Mouse (Mus musculus): Measurements from ENCODE around the gene Btn2a2. TPM values are rescaled to one million over a fixed set of nuclear protein-coding genes. Genes with fewer than 3 reads are reported as not detected.

The Btn2a2 gene
- polyA plus RNA-seq, 1 experiment from 2014 or later, result 0.32 TPM

DNA sequence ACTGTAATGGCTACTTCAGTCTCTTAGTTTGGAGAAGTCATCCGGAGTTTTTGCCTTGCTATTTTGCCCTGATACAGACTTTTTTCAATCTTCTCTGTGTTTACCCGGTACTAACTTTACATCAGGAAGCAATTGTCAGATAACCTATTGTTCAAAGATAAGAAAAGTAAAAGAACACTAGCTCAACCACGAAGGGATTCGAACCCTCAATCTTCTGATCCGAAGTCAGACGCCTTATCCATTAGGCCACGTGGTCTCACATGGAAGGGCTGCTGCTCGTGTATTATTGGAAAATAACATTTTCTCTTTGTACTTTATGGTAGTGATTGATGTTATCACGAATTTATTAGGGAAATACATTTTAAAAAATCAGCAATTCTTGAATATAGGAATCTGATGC, 15.1 kb upstream of the Btn2a2 start:
- H3K4me1 ChIP-seq (replicated peaks; ENCODE audit: control insufficient read depth, insufficient read depth, low read length), result peaks cover 45% of the 10 kb centered on the region
- H3K4me3 ChIP-seq (ENCODE audit: low read depth, low read length), result peak overlapping the region; percentile 8; the same call in 1 of the 2 replicates
- no peak for ATAC-seq (replicated peaks; ENCODE audit: low FRiP score)
- H3K27ac ChIP-seq (ENCODE audit: low read depth, low read length), result no peak overlapping the region
- 1% methylated on average over 9 of the region's 9 CpGs for WGBS
- DNase-seq (ENCODE audit: low spot score), result peak; percentile 71
- no peaks in the 10 kb centered on the region for H3K36me3 ChIP-seq (ENCODE audit: control insufficient read depth, insufficient read depth, low read length)
- no peaks in the 10 kb centered on the region for H3K27me3 ChIP-seq (replicated peaks; ENCODE audit: control insufficient read depth, insufficient read depth, low read length)
- H3K9me3 ChIP-seq (ENCODE audit: control insufficient read depth, low read length), result no peaks in the 10 kb centered on the region
- H3K9ac ChIP-seq (ENCODE audit: low read depth, low read length), result no peak overlapping the region
- peak overlapping the region; percentile 57 for H3K4me2 ChIP-seq

GRCm38 (mm10) chr13:23502916-23503315, 14.3 kb upstream of the Btn2a2 start:
- no peak overlapping the region for H3K27ac ChIP-seq (ENCODE audit: low read depth, low read length)
- H3K36me3 ChIP-seq (ENCODE audit: control insufficient read depth, insufficient read depth, low read length), result no peaks in the 10 kb centered on the region
- no peak overlapping the region for H3K4me3 ChIP-seq (ENCODE audit: low read depth, low read length)
- ATAC-seq (replicated peaks; ENCODE audit: low FRiP score) (no peak), DNase-seq (ENCODE audit: low spot score) (no peak)
- H3K9me3 ChIP-seq (ENCODE audit: control insufficient read depth, low read length), result no peaks in the 10 kb centered on the region
- 57% methylated on average over 4 of the region's 4 CpGs for WGBS
- H3K27me3 ChIP-seq (replicated peaks; ENCODE audit: control insufficient read depth, insufficient read depth, low read length), result no peaks in the 10 kb centered on the region
- no peak overlapping the region for H3K9ac ChIP-seq (ENCODE audit: low read depth, low read length)
- no peak overlapping the region for H3K4me2 ChIP-seq
- peaks cover 48% of the 10 kb centered on the region for H3K4me1 ChIP-seq (replicated peaks; ENCODE audit: control insufficient read depth, insufficient read depth, low read length)

GRCm38 (mm10) chr13:23502031-23502567, 13.4 kb upstream of the Btn2a2 start:
- no peak for ATAC-seq (replicated peaks; ENCODE audit: low FRiP score)
- no peak for DNase-seq (ENCODE audit: low spot score)
- Histone ChIP-seq H3K27me3 (replicated peaks; ENCODE audit: control insufficient read depth, insufficient read depth, low read length) (no peaks in the 10 kb centered on the region), H3K9ac (ENCODE audit: low read depth, low read length) (peak overlapping the region; percentile 56), H3K4me1 (replicated peaks; ENCODE audit: control insufficient read depth, insufficient read depth, low read length) (peaks cover 48% of the 10 kb centered on the region), H3K9me3 (ENCODE audit: control insufficient read depth, low read length) (no peaks in the 10 kb centered on the region), H3K4me2 (peak overlapping the region; percentile 87), H3K27ac (ENCODE audit: low read depth, low read length) (no peak overlapping the region), H3K4me3 (ENCODE audit: low read depth, low read length) (peak overlapping the region; percentile 47), H3K36me3 (ENCODE audit: control insufficient read depth, insufficient read depth, low read length) (no peaks in the 10 kb centered on the region)
- 28% methylated on average over 9 of the region's 9 CpGs for WGBS

- H3K9me3 ChIP-seq (ENCODE audit: control insufficient read depth, low read length), result no peaks in the 10 kb centered on the region
- no peak overlapping the region; the same call in 1 of the 2 replicates for H3K27ac ChIP-seq (ENCODE audit: low read depth, low read length)
- peak overlapping the region; percentile 47 for H3K4me3 ChIP-seq (ENCODE audit: low read depth, low read length)
- DNase-seq (ENCODE audit: low spot score) (no peak), ATAC-seq (replicated peaks; ENCODE audit: low FRiP score) (no peak)
- peak overlapping the region; percentile 56 for H3K9ac ChIP-seq (ENCODE audit: low read depth, low read length)
- WGBS, result 18% methylated on average over 5 of the region's 5 CpGs
- peaks cover 45% of the 10 kb centered on the region for H3K4me1 ChIP-seq (replicated peaks; ENCODE audit: control insufficient read depth, insufficient read depth, low read length)
- no peaks in the 10 kb centered on the region for H3K27me3 ChIP-seq (replicated peaks; ENCODE audit: control insufficient read depth, insufficient read depth, low read length)
- no peaks in the 10 kb centered on the region for H3K36me3 ChIP-seq (ENCODE audit: control insufficient read depth, insufficient read depth, low read length)
- peak overlapping the region; percentile 87 for H3K4me2 ChIP-seq
Observed at GRCm38 (mm10) chr13:23501511-23501910, 12.9 kb upstream of the Btn2a2 start.

GRCm38 (mm10) chr13:23500424-23501200, 12.0 kb upstream of the Btn2a2 start:
- ATAC-seq (replicated peaks; ENCODE audit: low FRiP score) (peak; percentile 82), DNase-seq (ENCODE audit: low spot score) (peak; percentile 84)
- H3K27me3 ChIP-seq (replicated peaks; ENCODE audit: control insufficient read depth, insufficient read depth, low read length), result no peaks in the 10 kb centered on the region
- H3K9me3 ChIP-seq (ENCODE audit: control insufficient read depth, low read length), result no peaks in the 10 kb centered on the region
- under 1% methylated on average over 17 of the region's 17 CpGs for WGBS
- peak overlapping the region; percentile 87 for H3K4me2 ChIP-seq
- H3K36me3 ChIP-seq (ENCODE audit: control insufficient read depth, insufficient read depth, low read length), result no peaks in the 10 kb centered on the region
- H3K4me3 ChIP-seq (ENCODE audit: low read depth, low read length), result peak overlapping the region; percentile 50
- peaks cover 43% of the 10 kb centered on the region for H3K4me1 ChIP-seq (replicated peaks; ENCODE audit: control insufficient read depth, insufficient read depth, low read length)
- H3K9ac ChIP-seq (ENCODE audit: low read depth, low read length), result no peak overlapping the region
- no peak overlapping the region for H3K27ac ChIP-seq (ENCODE audit: low read depth, low read length)

- H3K4me2 ChIP-seq, result peak overlapping the region; percentile 86
- peak overlapping the region; percentile 50 for H3K4me3 ChIP-seq (ENCODE audit: low read depth, low read length)
- peaks cover 36% of the 10 kb centered on the region for H3K4me1 ChIP-seq (replicated peaks; ENCODE audit: control insufficient read depth, insufficient read depth, low read length)
- no peaks in the 10 kb centered on the region for H3K9me3 ChIP-seq (ENCODE audit: control insufficient read depth, low read length)
- WGBS, result 3% methylated on average over 7 of the region's 7 CpGs
- H3K27ac ChIP-seq (ENCODE audit: low read depth, low read length), result no peak overlapping the region
- peak; percentile 59 for ATAC-seq (replicated peaks; ENCODE audit: low FRiP score)
- no peak overlapping the region for H3K9ac ChIP-seq (ENCODE audit: low read depth, low read length)
- no peaks in the 10 kb centered on the region for H3K27me3 ChIP-seq (replicated peaks; ENCODE audit: control insufficient read depth, insufficient read depth, low read length)
- no peaks in the 10 kb centered on the region for H3K36me3 ChIP-seq (ENCODE audit: control insufficient read depth, insufficient read depth, low read length)
- DNase-seq (ENCODE audit: low spot score), result no peak
Observed at GRCm38 (mm10) chr13:23499943-23500342, 11.3 kb upstream of the Btn2a2 start.

GRCm38 (mm10) chr13:23498653-23499052, 10.0 kb upstream of the Btn2a2 start:
- H3K27ac ChIP-seq (ENCODE audit: low read depth, low read length), result peak overlapping the region; percentile 16; the same call in 1 of the 2 replicates
- no peak for ATAC-seq (replicated peaks; ENCODE audit: low FRiP score)
- no peaks in the 10 kb centered on the region for H3K27me3 ChIP-seq (replicated peaks; ENCODE audit: control insufficient read depth, insufficient read depth, low read length)
- DNase-seq (ENCODE audit: low spot score), result peak; percentile 48
- H3K36me3 ChIP-seq (ENCODE audit: control insufficient read depth, insufficient read depth, low read length), result no peaks in the 10 kb centered on the region
- peak overlapping the region; percentile 37 for H3K9ac ChIP-seq (ENCODE audit: low read depth, low read length)
- no peaks in the 10 kb centered on the region for H3K9me3 ChIP-seq (ENCODE audit: control insufficient read depth, low read length)
- peak overlapping the region; percentile 50 for H3K4me3 ChIP-seq (ENCODE audit: low read depth, low read length)
- peaks cover 28% of the 10 kb centered on the region for H3K4me1 ChIP-seq (replicated peaks; ENCODE audit: control insufficient read depth, insufficient read depth, low read length)
- peak overlapping the region; percentile 86 for H3K4me2 ChIP-seq
- 11% methylated on average over 10 of the region's 10 CpGs for WGBS

DNA sequence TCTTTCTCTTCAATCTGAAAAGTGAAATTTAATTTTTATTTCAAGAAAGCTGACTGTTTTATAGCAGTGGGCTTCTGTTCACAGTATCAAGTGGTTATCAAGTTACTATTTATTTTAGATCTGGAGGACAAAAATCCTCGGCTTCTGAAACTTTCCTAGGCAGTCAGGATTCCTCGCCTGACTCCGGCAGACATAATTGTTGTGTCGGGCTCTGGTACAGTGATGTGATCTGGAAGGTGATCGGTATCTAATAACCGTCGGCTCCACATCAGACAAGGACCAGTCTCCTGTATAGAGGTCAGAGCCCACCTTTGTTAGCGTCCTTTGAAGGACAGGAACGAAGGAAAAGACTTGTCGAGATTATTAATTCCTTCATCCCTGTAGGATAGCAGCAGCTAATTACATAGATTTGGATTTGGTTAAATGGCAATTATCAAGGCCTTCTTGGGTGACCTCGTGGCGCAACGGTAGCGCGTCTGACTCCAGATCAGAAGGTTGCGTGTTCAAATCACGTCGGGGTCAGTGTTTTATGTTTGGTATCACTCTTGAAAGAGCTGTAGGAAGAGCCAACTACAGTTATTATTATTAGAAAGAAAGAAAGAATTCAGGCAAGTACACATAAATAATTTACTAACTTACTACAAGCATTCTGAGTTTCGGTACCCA, 9.1 kb upstream of the Btn2a2 start:
- Histone ChIP-seq H3K4me3 (ENCODE audit: low read depth, low read length) (peak overlapping the region; percentile 50), H3K4me1 (replicated peaks; ENCODE audit: control insufficient read depth, insufficient read depth, low read length) (peaks cover 25% of the 10 kb centered on the region), H3K27ac (ENCODE audit: low read depth, low read length) (no peak overlapping the region), H3K4me2 (peak overlapping the region; percentile 86), H3K9ac (ENCODE audit: low read depth, low read length) (no peak overlapping the region), H3K9me3 (ENCODE audit: control insufficient read depth, low read length) (no peaks in the 10 kb centered on the region), H3K27me3 (replicated peaks; ENCODE audit: control insufficient read depth, insufficient read depth, low read length) (no peaks in the 10 kb centered on the region), H3K36me3 (ENCODE audit: control insufficient read depth, insufficient read depth, low read length) (no peaks in the 10 kb centered on the region)
- DNase-seq (ENCODE audit: low spot score) (peak; percentile 81), ATAC-seq (replicated peaks; ENCODE audit: low FRiP score) (peak; percentile 60)
- WGBS, result under 1% methylated on average over 19 of the region's 19 CpGs

All from liver, embryonic 11.5 days (tissue).